Mouse (Mus musculus) kidney, adult 2 months (tissue): Measurements from ENCODE around the gene Ptcra. TPM values are rescaled to one million over a fixed set of nuclear protein-coding genes. Genes with fewer than 3 reads are reported as not detected.

ENCODE experiments used
- DNase-seq: peaks from one replicate; pipeline ENCODE4 v3.0.0; 2021
- H3K27ac ChIP-seq: fragments of 200-500 bp; 2 replicates; pipeline ENCODE4 v1.5.1; 2012; ENCODE audit warnings: low read depth, low read length, control low read depth, inconsistent platforms; ENCODE audit not compliant: insufficient read depth
- H3K27me3 ChIP-seq: fragments of 200-500 bp; replicated peaks from 2 replicates; pipeline ENCODE4 v1.6.1; 2012; ENCODE audit warnings: mild to moderate bottlenecking, moderate library complexity, low read length, inconsistent platforms; ENCODE audit not compliant: control insufficient read depth, insufficient read depth
- H3K36me3 ChIP-seq: fragments of 200-500 bp; 2 replicates; pipeline ENCODE4 v1.6.1; 2012; ENCODE audit warnings: mild to moderate bottlenecking, moderate library complexity, low read length, inconsistent platforms; ENCODE audit not compliant: control insufficient read depth, insufficient read depth
- H3K4me1 ChIP-seq: fragments of 200-500 bp; 2 replicates; pipeline ENCODE4 v1.6.1; 2011; ENCODE audit warnings: low read length; ENCODE audit not compliant: control insufficient read depth, insufficient read depth
- H3K4me3 ChIP-seq: fragments of 200-500 bp; 2 replicates; pipeline ENCODE4 v1.5.1; 2011; ENCODE audit warnings: mild to moderate bottlenecking, low read depth, low read length, control low read depth; ENCODE audit not compliant: insufficient read depth
- CTCF ChIP-seq: fragments of 200-500 bp; conservative IDR thresholded peaks from 2 replicates; pipeline ENCODE4 v1.5.1; 2011; ENCODE audit warnings: low read depth, mild to moderate bottlenecking, control low read depth, low read length, moderate library complexity, mixed read lengths; ENCODE audit not compliant: insufficient read depth, insufficient read length
- POLR2A ChIP-seq: fragments of 200-500 bp; IDR thresholded peaks from one replicate; pipeline ENCODE4 v1.6.1; 2011; ENCODE audit warnings: low read depth, low read length, control low read depth
- whole genome bisulfite sequencing: fragments of 180-500 bp; shearing (Covaris S2); methylation state at CpG from one replicate; pipeline ENCODE4 v1.1.7; 2018; 5-methylcytosine and 5-hydroxymethylcytosine counted together
- polyA plus RNA-seq: library from polyadenylated mRNA; depleted of rRNA; stranded (reverse); fragments of >200 nt; gene quantifications from 2 replicates; pipeline ENCODE4 v1.2.3, GENCODE M21; 2012

Gene Ptcra
- polyA plus RNA-seq, 1 experiment: 0.06 TPM

GRCm38 (mm10) chr17:46751794-46752556 is 11.5 kb downstream of the Ptcra start, which contains the start of gene Cnpy3:
Cnpy3 (minus strand) TSS chr17:46752214.
- no peaks in the 10 kb centered on the region for H3K36me3 ChIP-seq
- peak; percentile 99 for DNase-seq
- TF ChIP-seq POLR2A: peak; percentile 42
- no peak for TF ChIP-seq CTCF
- peak within 1 kb of the TSS; percentile 80 for H3K4me3 ChIP-seq
- peaks cover 4% of the 10 kb centered on the region; the same call in 1 of the 2 replicates for H3K4me1 ChIP-seq
- H3K27ac ChIP-seq: peak within 1 kb of the TSS; percentile 64; the same call in 1 of the 2 replicates
- under 1% methylated on average over 58 of the region's 58 CpGs for WGBS
- H3K27me3 ChIP-seq: no peaks in the 10 kb centered on the region

DNA sequence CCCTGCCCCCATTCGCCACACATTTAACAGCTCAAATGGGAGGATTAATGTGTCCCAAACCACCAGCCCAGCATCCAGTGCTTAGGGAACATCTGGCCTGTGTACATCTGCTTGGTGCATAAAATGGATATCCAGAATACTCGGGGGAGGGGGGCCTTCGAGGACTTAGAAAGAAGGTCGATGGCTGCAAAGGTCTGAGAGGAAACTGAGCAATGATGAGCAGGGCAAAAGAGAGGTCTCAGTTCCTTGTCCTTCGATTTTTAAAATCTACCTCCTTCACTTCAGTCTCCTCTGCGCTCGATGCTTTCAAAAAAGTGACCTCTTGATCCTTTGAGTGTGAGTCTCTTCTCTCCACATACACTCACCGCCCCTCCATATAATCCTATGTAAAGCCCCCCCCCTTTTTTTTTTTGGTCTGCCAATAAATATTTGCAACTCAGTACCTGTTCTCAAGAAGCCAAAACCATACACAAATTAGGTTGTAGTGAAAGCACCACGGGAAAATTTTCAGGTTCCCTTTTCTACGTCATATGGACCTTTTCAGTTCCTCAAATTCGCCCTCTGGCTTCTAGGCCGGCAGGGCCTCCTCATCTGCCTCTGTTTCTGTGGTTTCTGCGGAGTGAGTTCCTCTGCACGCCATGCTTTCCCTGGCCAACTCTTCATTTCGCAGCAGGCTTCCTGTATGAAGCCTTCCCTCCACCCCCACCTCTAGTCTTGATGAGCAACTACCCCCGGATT is 12.3 kb downstream of the Ptcra start:
- no peak for DNase-seq
- Histone ChIP-seq H3K4me1 (peaks cover 4% of the 10 kb centered on the region; the same call in 1 of the 2 replicates), H3K27ac (peak overlapping the region; percentile 53; the same call in 1 of the 2 replicates), H3K4me3 (peak overlapping the region; percentile 80), H3K27me3 (no peaks in the 10 kb centered on the region), H3K36me3 (no peaks in the 10 kb centered on the region)
- WGBS: 13% methylated on average over 16 of the region's 16 CpGs
- no peak for TF ChIP-seq CTCF
- TF ChIP-seq POLR2A: no peak

- H3K36me3 ChIP-seq: no peaks in the 10 kb centered on the region
- H3K27me3 ChIP-seq: no peaks in the 10 kb centered on the region
- no peak for TF ChIP-seq POLR2A
- TF ChIP-seq CTCF: no peak
- WGBS: 92% methylated on average over 4 of the region's 4 CpGs
- DNase-seq: no peak
- H3K4me3 ChIP-seq: no peak overlapping the region
- peaks cover 4% of the 10 kb centered on the region; the same call in 1 of the 2 replicates for H3K4me1 ChIP-seq
- H3K27ac ChIP-seq: no peak overlapping the region
These were observed 12.9 kb downstream of the Ptcra start for GRCm38 (mm10) chr17:46750580-46750979.

GRCm38 (mm10) chr17:46749282-46749681 is 14.2 kb downstream of the Ptcra start:
- Histone ChIP-seq H3K27ac (no peak overlapping the region), H3K27me3 (no peaks in the 10 kb centered on the region), H3K36me3 (no peaks in the 10 kb centered on the region), H3K4me3 (no peak overlapping the region), H3K4me1 (peaks cover 4% of the 10 kb centered on the region; the same call in 1 of the 2 replicates)
- no peak for DNase-seq
- WGBS: 89% methylated on average over 5 of the region's 5 CpGs
- no peak for TF ChIP-seq POLR2A
- no peak for TF ChIP-seq CTCF

DNA sequence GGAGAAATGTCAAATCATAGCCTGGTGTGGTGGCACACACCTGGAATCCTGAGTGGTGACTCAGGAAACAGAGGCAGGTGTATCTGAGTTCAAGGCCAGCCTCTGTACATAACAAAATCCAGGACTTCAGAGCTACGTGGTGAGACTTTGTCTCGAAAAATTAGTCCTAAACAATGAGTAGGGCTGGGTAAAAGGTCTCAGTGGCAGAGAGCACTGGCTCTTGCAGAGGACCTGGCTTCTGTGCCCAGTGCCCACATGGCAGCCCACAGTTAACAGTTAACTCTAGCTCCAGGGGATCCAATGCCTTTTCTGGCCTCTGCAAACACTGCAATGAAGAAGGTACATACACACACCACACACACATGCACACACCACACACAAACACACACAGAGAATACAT is 15.7 kb downstream of the Ptcra start:
- TF ChIP-seq POLR2A: no peak
- no peak for TF ChIP-seq CTCF
- Histone ChIP-seq H3K27ac (no peak overlapping the region), H3K36me3 (no peaks in the 10 kb centered on the region), H3K4me3 (no peak overlapping the region), H3K4me1 (peaks cover 4% of the 10 kb centered on the region; the same call in 1 of the 2 replicates), H3K27me3 (no peaks in the 10 kb centered on the region)
- 79% methylated on average over 2 of the region's 2 CpGs for WGBS
- DNase-seq: peak; percentile 36

DNA sequence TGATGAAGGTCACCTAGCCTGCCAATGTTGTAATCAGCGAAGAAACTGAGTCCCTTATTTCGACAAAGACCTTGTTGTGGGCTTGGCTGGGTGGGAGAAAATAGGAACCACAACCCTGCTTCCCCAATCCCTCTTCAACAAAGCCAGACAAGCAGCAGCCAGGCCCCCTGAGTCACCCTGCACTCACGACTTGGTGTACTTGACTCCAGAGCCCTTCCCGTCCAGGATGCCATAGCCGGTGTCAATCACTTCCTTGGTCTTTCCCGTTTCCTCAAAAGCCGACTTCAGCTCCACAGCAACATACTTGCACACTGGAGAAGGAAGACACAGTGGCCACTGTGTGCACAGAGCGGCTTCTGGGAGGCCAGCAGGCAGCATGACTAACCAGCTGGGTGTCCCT is 16.3 kb downstream of the Ptcra start:
- no peak for DNase-seq
- H3K4me1 ChIP-seq: peaks cover 4% of the 10 kb centered on the region; the same call in 1 of the 2 replicates
- H3K36me3 ChIP-seq: no peaks in the 10 kb centered on the region
- TF ChIP-seq POLR2A: no peak
- no peak for TF ChIP-seq CTCF
- WGBS: 78% methylated on average over 8 of the region's 8 CpGs
- H3K27me3 ChIP-seq: no peaks in the 10 kb centered on the region
- no peak overlapping the region for H3K27ac ChIP-seq
- H3K4me3 ChIP-seq: no peak overlapping the region

GRCm38 (mm10) chr17:46745506-46745905 is 18.0 kb downstream of the Ptcra start:
- no peak for DNase-seq
- no peak overlapping the region for H3K4me3 ChIP-seq
- TF ChIP-seq CTCF: no peak
- TF ChIP-seq POLR2A: no peak
- 80% methylated on average over 2 of the region's 2 CpGs for WGBS
- H3K4me1 ChIP-seq: no peaks in the 10 kb centered on the region
- no peak overlapping the region for H3K27ac ChIP-seq
- H3K27me3 ChIP-seq: no peaks in the 10 kb centered on the region
- no peaks in the 10 kb centered on the region for H3K36me3 ChIP-seq
